Mouse (Mus musculus): ENCODE measurements at regions not wholly inside any gene's neighbourhood (a gene's known extent, or its start where the extent isn't known, plus 50 kb on each side); places are given as distances from the start of the nearest gene placed in this dataset.

- Histone ChIP-seq H3K9ac (ENCODE audit: insufficient read depth, low read depth, low read length, poor library complexity, severe bottlenecking) (no peak overlapping the region), H3K9me3 (ENCODE audit: control insufficient read depth, insufficient read depth, low read depth, low read length) (no peaks in the 10 kb centered on the region), H3K36me3 (ENCODE audit: control insufficient read depth, insufficient read depth, low read length, poor library complexity, severe bottlenecking) (no peaks in the 10 kb centered on the region), H3K27ac (ENCODE audit: insufficient read depth, low read depth, low read length, poor library complexity, severe bottlenecking) (no peak overlapping the region), H3K4me1 (ENCODE audit: control insufficient read depth in 2 of 2, insufficient read depth in 2 of 2, low read length in 2 of 2, poor library complexity in 1 of 2) (no peaks in the 10 kb centered on the region), H3K4me3 (ENCODE audit: insufficient read depth in 1 of 2, low read depth in 1 of 2, low read length in 2 of 2, poor library complexity in 1 of 2, severe bottlenecking in 1 of 2) (no peak overlapping the region)
- in situ Hi-C loops (cut with MboI; ENCODE audit: low sequenced_read_pairs in 2 of 2, unreplicated experiment in 2 of 2), result no loop called here
- no peak for DNase-seq (ENCODE audit: low read depth, low spot score)
- TF ChIP-seq HCFC1 (IDR thresholded peaks at IDR 0.05; ENCODE audit: borderline replicate concordance, insufficient read depth, low read length) (no peak), CHD2 (IDR thresholded peaks at IDR 0.05; ENCODE audit: low read depth, low read length) (no peak), MAFK (IDR thresholded peaks at IDR 0.05; ENCODE audit: insufficient read depth, low read depth, low read length) (no peak), ZC3H11A (IDR thresholded peaks at IDR 0.05; ENCODE audit: borderline replicate concordance, low read depth, low read length) (no peak), ZNF384 (IDR thresholded peaks at IDR 0.05; ENCODE audit: low read depth, low read length) (no peak)
Observed at GRCm38 (mm10) chr3:78412669-78413419, 873.5 kb downstream of the Rapgef2 start.

GRCm38 (mm10) chr3:78411395-78411794 is 874.9 kb downstream of the Rapgef2 start:
- in situ Hi-C loops (cut with MboI; ENCODE audit: low sequenced_read_pairs in 2 of 2, unreplicated experiment in 2 of 2), result no loop called here
- TF ChIP-seq CHD2 (IDR thresholded peaks at IDR 0.05; ENCODE audit: low read depth, low read length), result no peak
- no peak for TF ChIP-seq MAFK (IDR thresholded peaks at IDR 0.05; ENCODE audit: insufficient read depth, low read depth, low read length)
- TF ChIP-seq HCFC1 (IDR thresholded peaks at IDR 0.05; ENCODE audit: borderline replicate concordance, insufficient read depth, low read length), result no peak
- TF ChIP-seq ZNF384 (IDR thresholded peaks at IDR 0.05; ENCODE audit: low read depth, low read length), result no peak
- no peak for TF ChIP-seq ZC3H11A (IDR thresholded peaks at IDR 0.05; ENCODE audit: borderline replicate concordance, low read depth, low read length)
- no peaks in the 10 kb centered on the region for H3K4me1 ChIP-seq (ENCODE audit: control insufficient read depth in 2 of 2, insufficient read depth in 2 of 2, low read length in 2 of 2, poor library complexity in 1 of 2)
- no peak overlapping the region for H3K27ac ChIP-seq (ENCODE audit: insufficient read depth, low read depth, low read length, poor library complexity, severe bottlenecking)
- H3K36me3 ChIP-seq (ENCODE audit: control insufficient read depth, insufficient read depth, low read length, poor library complexity, severe bottlenecking), result no peaks in the 10 kb centered on the region
- no peak overlapping the region for H3K9ac ChIP-seq (ENCODE audit: insufficient read depth, low read depth, low read length, poor library complexity, severe bottlenecking)
- no peak for DNase-seq (ENCODE audit: low read depth, low spot score)
- H3K9me3 ChIP-seq (ENCODE audit: control insufficient read depth, insufficient read depth, low read depth, low read length), result no peaks in the 10 kb centered on the region
- no peak overlapping the region for H3K4me3 ChIP-seq (ENCODE audit: insufficient read depth in 1 of 2, low read depth in 1 of 2, low read length in 2 of 2, poor library complexity in 1 of 2, severe bottlenecking in 1 of 2)

GRCm38 (mm10) chr3:78409237-78409636 is 877.1 kb downstream of the Rapgef2 start:
- in situ Hi-C loops (cut with MboI; ENCODE audit: low sequenced_read_pairs in 2 of 2, unreplicated experiment in 2 of 2), result no loop called here

GRCm38 (mm10) chr3:78405760-78406467 is 880.4 kb downstream of the Rapgef2 start:
- no peak for DNase-seq (ENCODE audit: low read depth, low spot score)
- Histone ChIP-seq H3K4me3 (ENCODE audit: insufficient read depth in 1 of 2, low read depth in 1 of 2, low read length in 2 of 2, poor library complexity in 1 of 2, severe bottlenecking in 1 of 2) (no peak overlapping the region), H3K36me3 (ENCODE audit: control insufficient read depth, insufficient read depth, low read length, poor library complexity, severe bottlenecking) (no peaks in the 10 kb centered on the region), H3K9me3 (ENCODE audit: control insufficient read depth, insufficient read depth, low read depth, low read length) (no peaks in the 10 kb centered on the region), H3K4me1 (ENCODE audit: control insufficient read depth in 2 of 2, insufficient read depth in 2 of 2, low read length in 2 of 2, poor library complexity in 1 of 2) (no peaks in the 10 kb centered on the region), H3K27ac (ENCODE audit: insufficient read depth, low read depth, low read length, poor library complexity, severe bottlenecking) (no peak overlapping the region), H3K9ac (ENCODE audit: insufficient read depth, low read depth, low read length, poor library complexity, severe bottlenecking) (no peak overlapping the region)
- TF ChIP-seq ZNF384 (IDR thresholded peaks at IDR 0.05; ENCODE audit: low read depth, low read length) (no peak), HCFC1 (IDR thresholded peaks at IDR 0.05; ENCODE audit: borderline replicate concordance, insufficient read depth, low read length) (no peak), MAFK (IDR thresholded peaks at IDR 0.05; ENCODE audit: insufficient read depth, low read depth, low read length) (no peak), ZC3H11A (IDR thresholded peaks at IDR 0.05; ENCODE audit: borderline replicate concordance, low read depth, low read length) (no peak), CHD2 (IDR thresholded peaks at IDR 0.05; ENCODE audit: low read depth, low read length) (no peak)
- in situ Hi-C loops (cut with MboI; ENCODE audit: low sequenced_read_pairs in 2 of 2, unreplicated experiment in 2 of 2), result no loop called here

More at GRCm38 (mm10) chr3:78409237-78409636, 877.1 kb downstream of the Rapgef2 start:
- TF ChIP-seq HCFC1 (IDR thresholded peaks at IDR 0.05; ENCODE audit: borderline replicate concordance, insufficient read depth, low read length), result no peak
- TF ChIP-seq ZC3H11A (IDR thresholded peaks at IDR 0.05; ENCODE audit: borderline replicate concordance, low read depth, low read length), result no peak
- TF ChIP-seq ZNF384 (IDR thresholded peaks at IDR 0.05; ENCODE audit: low read depth, low read length), result no peak
- no peak for TF ChIP-seq MAFK (IDR thresholded peaks at IDR 0.05; ENCODE audit: insufficient read depth, low read depth, low read length)
- no peak for TF ChIP-seq CHD2 (IDR thresholded peaks at IDR 0.05; ENCODE audit: low read depth, low read length)
- Histone ChIP-seq H3K4me1 (ENCODE audit: control insufficient read depth in 2 of 2, insufficient read depth in 2 of 2, low read length in 2 of 2, poor library complexity in 1 of 2) (no peaks in the 10 kb centered on the region), H3K27ac (ENCODE audit: insufficient read depth, low read depth, low read length, poor library complexity, severe bottlenecking) (no peak overlapping the region), H3K9me3 (ENCODE audit: control insufficient read depth, insufficient read depth, low read depth, low read length) (no peaks in the 10 kb centered on the region), H3K36me3 (ENCODE audit: control insufficient read depth, insufficient read depth, low read length, poor library complexity, severe bottlenecking) (no peaks in the 10 kb centered on the region), H3K4me3 (ENCODE audit: insufficient read depth in 1 of 2, low read depth in 1 of 2, low read length in 2 of 2, poor library complexity in 1 of 2, severe bottlenecking in 1 of 2) (no peak overlapping the region), H3K9ac (ENCODE audit: insufficient read depth, low read depth, low read length, poor library complexity, severe bottlenecking) (no peak overlapping the region)
- no peak for DNase-seq (ENCODE audit: low read depth, low spot score)

All from ES-E14 (cell line).